Mouse (Mus musculus) spleen, postnatal 14 days (tissue): ENCODE measurements around the gene Gm14190.
"Not testable (repeated sequence)": the region's sequence is repeated elsewhere in the genome, so short reads cannot be mapped to it uniquely, and the experiment has no call there.

Experiments used
- DNase-seq, 2 experiments: peaks; one replicate each; pipeline ENCODE4 v3.0.0; 2021 to 2022; ENCODE audit warnings: low spot score in 2 of 2

The Gm14190 gene

DNA sequence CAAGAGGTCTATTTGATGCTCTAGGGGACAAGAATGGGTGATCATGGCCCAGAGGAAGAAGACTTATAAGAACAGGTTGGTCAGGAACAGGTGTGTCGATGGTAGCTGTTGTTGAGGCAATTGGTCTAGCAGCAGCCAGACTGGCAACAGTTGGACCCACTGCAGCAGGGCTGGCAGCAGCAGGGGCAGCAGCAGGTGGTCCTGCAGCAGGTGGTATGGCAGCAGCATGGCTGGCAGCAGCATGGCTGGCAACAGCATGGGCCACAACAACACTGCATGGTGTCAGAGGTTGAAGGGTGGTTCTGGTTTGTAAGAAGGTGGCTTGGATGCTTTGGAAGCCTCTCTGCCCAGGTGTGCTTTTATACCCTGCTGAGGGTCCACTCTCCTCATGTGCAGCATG is at the start of gene Gm14190:
Gm14190 (minus strand) TSS at position 278 of the 400 bp plus-strand sequence.
- no peak for DNase-seq

- DNase-seq, result no peak
Measured at GRCm38 (mm10) chr11:99734190-99734589, 43.6 kb upstream of the Gm14190 start, which contains the start of gene Gm14180. Gm14180 (minus strand) TSS chr11:99734290.

GRCm38 (mm10) chr11:99724061-99724460 is 33.5 kb upstream of the Gm14190 start:
- DNase-seq, result no peak

DNA sequence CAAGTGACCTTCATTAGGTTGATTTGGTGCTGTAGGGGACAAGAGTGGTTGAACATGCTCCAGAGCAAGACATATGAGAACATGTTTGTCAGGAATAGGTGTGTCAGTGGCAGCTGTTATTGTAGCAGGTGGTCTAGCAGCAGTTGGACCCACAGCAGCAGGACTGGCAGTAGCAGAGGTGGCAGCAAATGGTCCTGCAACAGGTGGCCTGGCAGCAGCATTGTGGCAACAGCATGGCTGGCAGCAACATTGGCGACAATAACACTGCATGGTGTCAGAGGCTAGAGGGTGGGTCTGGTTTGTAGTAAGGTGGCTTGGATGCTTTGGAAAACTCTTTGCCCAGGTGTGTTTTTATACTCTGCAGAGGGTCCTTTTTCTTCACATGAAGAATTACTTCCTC is 28.2 kb upstream of the Gm14190 start:
- no peak for DNase-seq

DNA sequence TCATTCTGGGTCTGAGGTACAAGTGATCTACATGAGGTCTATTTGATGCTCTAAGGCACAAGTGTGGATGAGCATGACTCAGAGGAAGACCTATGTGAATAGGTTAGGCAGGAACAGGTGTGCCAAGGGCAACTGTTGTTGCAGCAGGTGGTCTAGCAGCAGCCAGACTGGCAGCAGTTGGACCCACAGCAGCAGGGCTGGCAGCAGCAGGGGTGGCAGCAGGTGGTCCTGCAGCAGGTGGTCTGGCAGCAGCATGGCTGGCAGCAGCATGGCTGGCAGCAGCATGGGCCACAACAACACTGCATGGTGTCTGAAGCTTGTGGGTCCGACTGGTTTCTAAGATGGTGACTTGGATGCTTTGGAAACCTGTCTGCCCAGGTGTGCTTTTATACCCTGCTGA is 5.3 kb downstream of the Gm14190 start:
- not testable (repeated sequence) for DNase-seq

DNA sequence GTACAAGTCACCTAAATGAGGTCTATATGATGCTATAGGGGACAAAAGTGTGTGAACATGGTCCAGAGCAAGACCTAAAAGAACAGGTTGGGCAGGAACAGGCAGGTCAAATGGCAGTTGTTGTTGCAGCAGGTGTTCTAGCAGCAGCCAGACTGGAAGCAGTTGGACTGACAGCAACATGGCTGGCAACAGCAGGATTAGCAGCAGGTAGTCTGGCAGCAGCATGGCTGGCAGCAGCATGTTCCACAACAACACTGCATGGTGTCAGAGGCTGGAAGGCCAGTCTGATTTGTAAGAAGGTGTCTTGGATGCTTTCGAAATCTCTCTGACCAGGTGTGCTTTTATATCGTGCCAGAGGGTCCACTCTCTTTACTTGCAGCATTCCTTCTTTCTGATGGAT is 7.1 kb downstream of the Gm14190 start:
- DNase-seq, result no peak

GRCm38 (mm10) chr11:99665860-99666259 is 24.7 kb downstream of the Gm14190 start, which contains the start of gene Krtap4-6:
Krtap4-6 (minus strand) TSS chr11:99665960.
- DNase-seq, result no peak

GRCm38 (mm10) chr11:99662802-99663201 is 27.7 kb downstream of the Gm14190 start:
- no peak for DNase-seq

DNA sequence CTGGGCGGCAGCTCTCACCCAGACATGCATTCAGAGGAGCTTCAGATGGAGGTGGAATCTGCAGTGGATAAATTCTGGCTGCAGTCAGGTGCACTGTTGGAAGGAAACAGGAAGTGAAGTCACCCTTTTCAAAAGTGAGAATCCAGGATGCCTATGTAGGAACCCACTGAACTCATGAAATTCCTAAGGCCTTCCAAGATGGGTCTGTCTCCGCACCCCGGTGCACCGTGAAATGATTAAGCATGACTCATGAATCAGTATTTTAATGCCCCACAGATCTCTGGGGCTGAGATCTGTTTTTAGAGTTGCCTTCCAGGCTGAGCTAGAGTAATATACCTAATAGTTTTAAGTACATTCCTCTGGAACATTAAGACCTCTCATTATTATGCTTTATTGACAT is 31.3 kb downstream of the Gm14190 start:
- DNase-seq, result no peak

DNA sequence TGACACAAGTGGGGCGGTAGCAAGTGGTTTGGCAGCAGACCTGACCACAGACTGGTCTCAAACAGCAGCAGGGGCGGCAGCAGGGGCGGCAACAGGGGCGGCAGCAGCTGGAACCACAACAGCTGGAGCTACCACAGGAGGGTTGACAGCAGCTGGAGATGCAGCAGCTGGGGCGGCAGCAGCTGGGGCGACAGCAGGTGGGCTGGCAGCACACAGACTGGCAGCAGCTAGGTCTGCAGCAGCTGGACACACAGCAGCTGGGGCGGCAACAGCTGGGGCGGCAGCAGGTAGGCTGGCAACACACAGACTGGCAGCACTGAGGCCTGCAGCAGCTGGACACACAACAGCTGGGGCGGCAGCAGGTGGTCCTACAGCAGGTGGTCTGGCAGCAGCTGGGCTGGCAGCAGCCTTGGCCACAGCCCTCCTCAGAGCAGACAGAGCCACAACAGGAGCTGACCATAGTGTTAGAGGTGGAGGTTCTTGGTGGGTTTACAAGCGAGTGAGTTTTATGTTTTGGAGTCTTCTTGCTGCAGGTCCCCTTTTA is 32.0 kb downstream of the Gm14190 start, which contains the start of gene Gm11563:
Gm11563 (minus strand) TSS at position 494 of the 544 bp plus-strand sequence.
- DNase-seq, result not testable (repeated sequence)

GRCm38 (mm10) chr11:99657051-99657450 is 33.5 kb downstream of the Gm14190 start:
- DNase-seq, result no peak

DNA sequence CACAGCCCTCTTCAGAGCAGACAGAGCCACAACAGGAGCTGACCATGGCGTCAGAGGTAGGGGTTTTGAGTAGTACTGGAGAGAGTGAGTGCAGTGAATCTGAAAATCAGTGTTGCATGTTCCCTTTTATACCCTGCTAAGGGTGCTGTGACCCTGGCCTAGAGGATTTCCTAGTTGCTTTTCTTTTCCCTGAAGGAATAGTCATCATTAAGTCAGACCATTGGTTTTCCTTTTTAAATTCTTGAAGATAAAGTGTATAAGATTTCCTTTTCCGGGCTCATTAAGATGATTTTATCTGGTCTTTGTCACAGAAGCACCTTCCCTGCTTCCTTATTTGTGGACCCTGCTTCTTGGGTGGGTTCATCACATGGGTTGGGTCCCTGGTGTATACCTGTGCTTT is 40.4 kb downstream of the Gm14190 start, which contains the start of gene Gm11555:
Gm11555 (minus strand) TSS at position 101 of the 400 bp plus-strand sequence.
- no peak for DNase-seq

- no peak for DNase-seq
Measured at GRCm38 (mm10) chr11:99646444-99646843, 44.1 kb downstream of the Gm14190 start.

GRCm38 (mm10) chr11:99644351-99644750 is 46.2 kb downstream of the Gm14190 start:
- DNase-seq, result no peak

- not testable (repeated sequence) for DNase-seq
Measured at GRCm38 (mm10) chr11:99643635-99644139, 46.9 kb downstream of the Gm14190 start, which contains the start of gene Krtap4-7. Krtap4-7 (minus strand) TSS chr11:99644089.

GRCm38 (mm10) chr11:99640926-99641325 is 49.6 kb downstream of the Gm14190 start:
- DNase-seq, result no peak
